Mouse (Mus musculus): ENCODE data around the gene Arhgap33. TPM values are rescaled to one million over a fixed set of nuclear protein-coding genes. Genes with fewer than 3 reads are reported as not detected.

Arhgap33 gene
- 95.4 TPM for polyA plus RNA-seq (2015; fragmentation: Illumina TruSeq; extraction: RNeasy Lipid Tissue Mini Kit (QIAGEN cat#74804); ENCODE audit: low read depth, low replicate concordance)

DNA sequence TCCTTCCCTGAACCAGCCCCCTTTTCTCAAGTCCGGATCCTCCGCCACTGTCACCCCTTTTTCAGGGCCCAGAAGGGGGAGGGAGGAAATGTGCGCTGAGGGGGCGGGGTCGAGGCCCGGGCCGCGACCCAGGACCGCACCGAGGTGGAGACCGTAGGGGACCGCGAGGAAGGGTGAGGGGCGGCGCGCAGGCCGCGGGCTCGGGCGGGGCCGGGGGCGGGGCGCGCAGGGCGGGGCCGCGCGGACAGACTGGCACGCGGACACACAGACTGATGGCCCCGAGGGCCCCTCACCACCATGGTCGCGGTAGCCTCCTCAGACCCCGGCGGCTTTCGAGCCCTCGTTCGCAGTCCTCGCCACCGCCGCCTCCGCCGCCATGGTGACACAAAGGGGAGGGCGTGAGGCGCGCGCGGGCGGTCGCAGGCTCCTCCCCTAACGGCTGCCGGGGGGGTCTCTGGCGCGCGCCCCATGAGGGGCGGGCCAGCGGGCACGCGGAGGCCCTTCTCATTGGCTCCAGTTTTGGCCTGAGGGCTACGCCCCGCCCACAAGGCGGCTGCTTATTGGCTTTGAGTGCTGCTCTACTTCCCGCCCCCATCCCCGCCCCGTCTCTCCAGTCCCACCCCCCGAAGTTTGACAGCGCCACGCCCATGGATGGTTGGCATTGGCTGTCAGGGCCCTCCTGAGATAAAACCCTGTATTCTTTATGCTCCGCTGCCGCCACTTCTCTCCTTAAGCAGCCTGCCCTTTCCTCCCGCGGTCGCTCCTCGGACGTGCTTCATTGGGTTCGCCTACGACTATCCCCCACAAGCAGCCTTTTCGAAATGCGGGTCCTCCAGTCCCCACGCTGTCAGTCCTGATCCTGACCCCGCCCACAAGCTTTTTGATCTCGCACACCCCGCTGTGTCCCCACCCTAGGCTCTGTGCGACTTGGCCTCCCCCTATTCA is at the start of gene Arhgap33:
Arhgap33 (minus strand) TSS at position 428 of the 945 bp plus-strand sequence.

DNA sequence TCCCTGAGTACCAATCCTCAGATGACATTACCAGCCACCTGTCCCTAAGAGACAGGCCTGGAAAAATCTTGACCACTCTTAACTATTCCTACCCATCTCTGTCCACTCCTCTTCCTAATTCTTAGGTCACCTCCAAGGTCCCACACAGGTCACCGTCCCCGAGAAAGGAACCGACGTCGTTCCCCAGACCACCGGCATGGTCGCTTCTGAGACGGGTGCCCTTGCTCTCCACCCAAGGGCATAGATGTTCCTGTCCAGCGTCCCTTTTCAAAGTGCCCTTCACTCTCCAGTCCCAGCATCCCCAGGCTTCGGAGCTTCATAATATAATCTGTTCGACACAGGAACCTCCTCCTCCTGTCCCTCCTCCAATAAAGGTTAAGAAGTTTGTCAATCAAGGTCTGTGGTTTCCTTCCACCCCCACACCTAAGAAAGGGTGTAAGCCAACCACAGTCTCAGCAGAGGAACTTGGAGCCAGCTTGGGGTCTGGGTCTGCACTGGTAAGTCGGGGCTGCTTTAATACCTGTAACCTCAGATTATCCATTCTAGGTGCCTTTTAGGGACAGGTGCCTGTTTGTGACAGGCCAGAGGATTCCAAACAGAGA is 30.2 kb upstream of the Arhgap33 start, which contains the start of gene Igflr1:
Igflr1 (plus strand) TSS at position 458 of the 602 bp plus-strand sequence.

DNA sequence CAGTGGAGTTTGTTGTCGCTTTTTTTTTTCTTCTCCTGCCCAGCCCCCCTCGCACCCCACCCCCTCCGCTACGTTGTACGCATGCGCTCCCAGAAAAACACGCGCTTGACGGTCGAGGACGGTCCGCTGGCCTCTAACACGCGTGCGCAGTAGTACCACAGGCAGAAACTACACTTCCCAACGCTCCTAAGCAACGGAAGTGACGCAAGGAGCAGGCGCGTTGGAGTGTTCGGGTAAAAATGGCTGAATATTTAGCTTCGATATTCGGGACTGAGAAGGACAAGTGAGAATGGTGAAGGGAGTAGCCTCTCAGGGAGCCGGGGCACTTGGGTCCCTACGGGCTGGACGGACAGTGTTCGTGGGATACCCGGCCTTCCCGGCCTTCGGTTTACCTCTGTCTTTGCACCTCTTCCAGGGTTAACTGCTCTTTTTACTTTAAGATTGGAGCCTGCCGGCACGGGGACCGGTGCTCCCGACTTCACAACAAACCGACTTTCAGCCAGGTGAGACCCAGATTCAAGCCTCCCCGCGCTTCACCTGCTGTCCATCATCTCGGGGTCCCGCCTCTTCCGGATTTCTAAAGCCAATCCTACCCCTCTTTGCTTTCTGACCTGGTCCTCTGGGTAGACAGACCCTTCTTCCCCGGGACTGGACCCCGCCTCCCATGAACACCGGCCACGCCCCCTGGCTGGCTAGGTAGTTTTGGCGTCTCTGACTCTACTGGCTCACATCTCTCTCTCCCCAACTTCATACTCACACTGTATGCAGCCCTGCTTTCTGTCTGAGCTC is 28.5 kb upstream of the Arhgap33 start, which contains the start of the genes U2af1l4, Gm49396 and Psenen:
U2af1l4 (plus strand) TSS at position 185 of the 789 bp plus-strand sequence.
Gm49396 (plus strand) TSS at position 228 of the 789 bp plus-strand sequence.
Psenen (minus strand) TSS at position 511 of the 789 bp plus-strand sequence.

DNA sequence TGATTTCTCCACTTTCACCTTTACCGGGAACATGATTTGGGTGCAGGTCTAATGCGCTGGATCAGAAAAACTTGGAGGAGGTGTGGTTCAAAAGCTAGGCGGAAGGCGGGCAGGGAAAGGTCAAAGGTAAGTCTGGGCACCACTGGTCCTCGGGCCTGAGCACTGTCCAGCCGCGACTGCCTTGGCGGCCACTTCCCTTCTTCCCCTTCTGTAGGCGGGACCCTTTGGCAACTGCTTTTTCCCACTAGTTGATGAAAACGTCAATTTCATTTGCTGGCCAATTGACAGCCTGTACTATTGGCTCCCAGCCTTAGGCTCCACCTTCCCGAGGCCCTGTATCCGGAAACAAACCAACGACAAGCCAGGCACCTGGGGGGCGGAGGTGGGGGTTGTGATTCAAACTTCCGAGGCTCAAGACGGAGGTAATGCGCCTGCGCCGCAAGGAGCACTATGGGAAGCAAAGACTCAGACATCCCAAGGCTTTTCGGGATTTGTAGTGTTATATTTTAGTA is 24.6 kb upstream of the Arhgap33 start, which contains the start of gene Lin37:
Lin37 (minus strand) TSS at position 396 of the 512 bp plus-strand sequence.

DNA sequence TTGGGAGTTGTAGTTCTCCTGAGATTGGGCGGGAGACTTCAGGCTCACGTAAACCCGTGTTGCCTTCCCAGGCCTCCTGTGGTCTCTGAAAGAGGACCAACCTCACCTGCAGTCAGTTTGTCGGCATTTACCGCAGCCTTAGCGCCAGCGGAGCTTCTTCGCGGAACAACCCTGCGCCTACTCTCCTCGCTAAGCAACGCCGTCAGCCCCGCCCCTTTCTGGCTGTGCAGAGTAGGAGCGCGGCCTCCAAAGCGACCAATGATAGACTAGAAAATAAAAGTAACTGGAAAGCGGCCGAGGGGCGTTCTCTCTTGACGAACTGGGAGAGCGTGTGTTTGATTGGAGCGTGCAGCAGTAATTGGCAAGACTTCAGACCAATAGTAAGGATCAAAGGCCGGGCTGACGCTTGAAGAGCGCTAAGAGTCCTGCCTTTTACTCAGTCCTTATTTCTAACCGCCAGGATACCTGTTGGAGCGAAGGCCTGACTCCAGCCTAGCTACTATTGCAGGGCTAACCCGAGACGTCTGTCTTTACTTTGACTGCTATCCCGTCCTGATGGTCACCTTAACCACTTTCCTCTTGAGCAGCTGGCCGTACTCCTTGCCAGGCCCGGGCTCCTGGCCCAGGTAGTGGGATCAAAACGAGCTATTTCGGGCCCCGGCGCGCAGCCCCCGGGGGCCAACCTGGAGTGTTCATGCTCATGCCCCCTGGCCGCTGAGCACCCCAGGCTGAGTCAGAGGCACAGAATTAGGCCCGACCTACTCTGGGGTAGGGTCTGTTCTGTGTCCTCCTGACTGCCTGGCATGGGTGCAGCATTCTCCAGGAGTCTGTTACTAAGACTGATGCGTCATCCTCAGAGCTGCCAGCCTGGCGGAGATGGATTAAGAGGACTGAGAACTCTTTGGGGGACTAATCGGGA is 17.5 kb upstream of the Arhgap33 start, which contains the start of the genes Hspb6 and Proser3:
Hspb6 (plus strand) TSS at position 77 of the 919 bp plus-strand sequence.
Proser3 (minus strand) TSS at position 198 of the 919 bp plus-strand sequence.

DNA sequence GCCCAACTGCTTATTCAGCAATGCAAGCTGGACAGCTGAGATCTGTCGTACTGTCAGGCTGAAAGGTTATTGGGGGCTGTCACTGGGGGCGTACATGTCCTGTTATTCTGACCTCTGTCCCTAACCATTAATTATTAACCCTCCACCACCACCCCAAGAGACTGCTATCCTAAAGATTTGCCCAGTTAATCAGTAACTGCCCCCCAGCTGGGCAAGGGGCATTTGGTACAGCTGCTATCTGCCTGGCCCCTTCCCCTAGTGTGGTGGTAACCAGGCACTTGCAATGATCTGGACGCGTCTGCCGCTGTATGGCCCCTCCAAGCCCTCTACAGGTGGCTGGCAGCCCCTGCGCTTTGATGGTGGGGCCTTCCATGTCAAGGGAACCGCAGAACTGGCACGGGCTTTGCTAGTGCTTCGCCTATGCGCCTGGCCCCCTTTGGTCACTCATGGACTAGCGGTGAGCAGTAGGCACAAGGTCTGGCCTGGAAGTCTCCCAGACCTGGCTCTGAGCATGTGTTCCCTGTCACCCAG is 41.4 kb downstream of the Arhgap33 start, which contains the start of gene Prodh2:
Prodh2 (plus strand) TSS at position 222 of the 531 bp plus-strand sequence.

Other genes with a start within 250 kb of the Arhgap33 start
- gene Clip3, start 243.3 kb downstream of the Arhgap33 start, polyA plus RNA-seq (2015; fragmentation: Illumina TruSeq; extraction: RNeasy Lipid Tissue Mini Kit (QIAGEN cat#74804); ENCODE audit: low read depth, low replicate concordance), result 504 TPM
- 87.8 TPM for gene Alkbh6, start 226.3 kb downstream of the Arhgap33 start, polyA plus RNA-seq (2015; fragmentation: Illumina TruSeq; extraction: RNeasy Lipid Tissue Mini Kit (QIAGEN cat#74804); ENCODE audit: low read depth, low replicate concordance)
- 9.7 TPM for gene Syne4, start 220.3 kb downstream of the Arhgap33 start, polyA plus RNA-seq (2015; fragmentation: Illumina TruSeq; extraction: RNeasy Lipid Tissue Mini Kit (QIAGEN cat#74804); ENCODE audit: low read depth, low replicate concordance)
- 0.43 TPM for gene E130208F15Rik, start 213.3 kb downstream of the Arhgap33 start, polyA plus RNA-seq (2015; fragmentation: Illumina TruSeq; extraction: RNeasy Lipid Tissue Mini Kit (QIAGEN cat#74804); ENCODE audit: low read depth, low replicate concordance)
- 11.2 TPM for gene Sdhaf1, start 211.2 kb downstream of the Arhgap33 start, polyA plus RNA-seq (2015; fragmentation: Illumina TruSeq; extraction: RNeasy Lipid Tissue Mini Kit (QIAGEN cat#74804); ENCODE audit: low read depth, low replicate concordance)
- 13.9 TPM for gene Lrfn3, start 172.3 kb downstream of the Arhgap33 start, polyA plus RNA-seq (2015; fragmentation: Illumina TruSeq; extraction: RNeasy Lipid Tissue Mini Kit (QIAGEN cat#74804); ENCODE audit: low read depth, low replicate concordance)
- 90.8 TPM for gene Tyrobp, start 121.3 kb downstream of the Arhgap33 start, polyA plus RNA-seq (2015; fragmentation: Illumina TruSeq; extraction: RNeasy Lipid Tissue Mini Kit (QIAGEN cat#74804); ENCODE audit: low read depth, low replicate concordance)
- gene Hcst, start 115.2 kb downstream of the Arhgap33 start, polyA plus RNA-seq (2015; fragmentation: Illumina TruSeq; extraction: RNeasy Lipid Tissue Mini Kit (QIAGEN cat#74804); ENCODE audit: low read depth, low replicate concordance), result 1.6 TPM
- 2.7 TPM for gene Nfkbid, start 113.3 kb downstream of the Arhgap33 start, polyA plus RNA-seq (2015; fragmentation: Illumina TruSeq; extraction: RNeasy Lipid Tissue Mini Kit (QIAGEN cat#74804); ENCODE audit: low read depth, low replicate concordance)
- 972 TPM for gene Aplp1, start 89.5 kb downstream of the Arhgap33 start, polyA plus RNA-seq (2015; fragmentation: Illumina TruSeq; extraction: RNeasy Lipid Tissue Mini Kit (QIAGEN cat#74804); ENCODE audit: low read depth, low replicate concordance)
- gene Kirrel2, start 77.4 kb downstream of the Arhgap33 start, polyA plus RNA-seq (2015; fragmentation: Illumina TruSeq; extraction: RNeasy Lipid Tissue Mini Kit (QIAGEN cat#74804); ENCODE audit: low read depth, low replicate concordance), result 9.7 TPM
- gene Nphs1, start 76.7 kb downstream of the Arhgap33 start, polyA plus RNA-seq (2015; fragmentation: Illumina TruSeq; extraction: RNeasy Lipid Tissue Mini Kit (QIAGEN cat#74804); ENCODE audit: low read depth, low replicate concordance), result 1.9 TPM
- gene Prodh2, start 41.4 kb downstream of the Arhgap33 start, polyA plus RNA-seq (2015; fragmentation: Illumina TruSeq; extraction: RNeasy Lipid Tissue Mini Kit (QIAGEN cat#74804); ENCODE audit: low read depth, low replicate concordance), result not detected
- gene Hspb6, start 17.1 kb upstream of the Arhgap33 start, polyA plus RNA-seq (2015; fragmentation: Illumina TruSeq; extraction: RNeasy Lipid Tissue Mini Kit (QIAGEN cat#74804); ENCODE audit: low read depth, low replicate concordance), result 7.9 TPM
- gene Proser3, start 17.2 kb upstream of the Arhgap33 start, polyA plus RNA-seq (2015; fragmentation: Illumina TruSeq; extraction: RNeasy Lipid Tissue Mini Kit (QIAGEN cat#74804); ENCODE audit: low read depth, low replicate concordance), result 4.5 TPM
- 51.4 TPM for gene Lin37, start 24.8 kb upstream of the Arhgap33 start, polyA plus RNA-seq (2015; fragmentation: Illumina TruSeq; extraction: RNeasy Lipid Tissue Mini Kit (QIAGEN cat#74804); ENCODE audit: low read depth, low replicate concordance)
- 85.7 TPM for gene U2af1l4, start 28.2 kb upstream of the Arhgap33 start, polyA plus RNA-seq (2015; fragmentation: Illumina TruSeq; extraction: RNeasy Lipid Tissue Mini Kit (QIAGEN cat#74804); ENCODE audit: low read depth, low replicate concordance)
- gene Gm49396, start 28.3 kb upstream of the Arhgap33 start, polyA plus RNA-seq (2015; fragmentation: Illumina TruSeq; extraction: RNeasy Lipid Tissue Mini Kit (QIAGEN cat#74804); ENCODE audit: low read depth, low replicate concordance), result 6.7 TPM
- 158 TPM for gene Psenen, start 28.6 kb upstream of the Arhgap33 start, polyA plus RNA-seq (2015; fragmentation: Illumina TruSeq; extraction: RNeasy Lipid Tissue Mini Kit (QIAGEN cat#74804); ENCODE audit: low read depth, low replicate concordance)
- 1.5 TPM for gene Igflr1, start 30.4 kb upstream of the Arhgap33 start, polyA plus RNA-seq (2015; fragmentation: Illumina TruSeq; extraction: RNeasy Lipid Tissue Mini Kit (QIAGEN cat#74804); ENCODE audit: low read depth, low replicate concordance)
- gene Kmt2b, start 53.7 kb upstream of the Arhgap33 start, polyA plus RNA-seq (2015; fragmentation: Illumina TruSeq; extraction: RNeasy Lipid Tissue Mini Kit (QIAGEN cat#74804); ENCODE audit: low read depth, low replicate concordance), result 25.9 TPM
- not detected for gene Zbtb32, start 63.8 kb upstream of the Arhgap33 start, polyA plus RNA-seq (2015; fragmentation: Illumina TruSeq; extraction: RNeasy Lipid Tissue Mini Kit (QIAGEN cat#74804); ENCODE audit: low read depth, low replicate concordance)
- 1.1 TPM for gene Upk1a, start 77.8 kb upstream of the Arhgap33 start, polyA plus RNA-seq (2015; fragmentation: Illumina TruSeq; extraction: RNeasy Lipid Tissue Mini Kit (QIAGEN cat#74804); ENCODE audit: low read depth, low replicate concordance)
- 1,546 TPM for gene Cox6b1, start 91.1 kb upstream of the Arhgap33 start, polyA plus RNA-seq (2015; fragmentation: Illumina TruSeq; extraction: RNeasy Lipid Tissue Mini Kit (QIAGEN cat#74804); ENCODE audit: low read depth, low replicate concordance)
- not detected for gene Etv2, start 100.8 kb upstream of the Arhgap33 start, polyA plus RNA-seq (2015; fragmentation: Illumina TruSeq; extraction: RNeasy Lipid Tissue Mini Kit (QIAGEN cat#74804); ENCODE audit: low read depth, low replicate concordance)
- gene Rbm42, start 115.3 kb upstream of the Arhgap33 start, polyA plus RNA-seq (2015; fragmentation: Illumina TruSeq; extraction: RNeasy Lipid Tissue Mini Kit (QIAGEN cat#74804); ENCODE audit: low read depth, low replicate concordance), result 72.4 TPM
- 6.4 TPM for gene Haus5, start 129.9 kb upstream of the Arhgap33 start, polyA plus RNA-seq (2015; fragmentation: Illumina TruSeq; extraction: RNeasy Lipid Tissue Mini Kit (QIAGEN cat#74804); ENCODE audit: low read depth, low replicate concordance)
- gene Pmis2, start 136.5 kb upstream of the Arhgap33 start, polyA plus RNA-seq (2015; fragmentation: Illumina TruSeq; extraction: RNeasy Lipid Tissue Mini Kit (QIAGEN cat#74804); ENCODE audit: low read depth, low replicate concordance), result not detected
- not detected for gene 2200002J24Rik, start 163.9 kb upstream of the Arhgap33 start, polyA plus RNA-seq (2015; fragmentation: Illumina TruSeq; extraction: RNeasy Lipid Tissue Mini Kit (QIAGEN cat#74804); ENCODE audit: low read depth, low replicate concordance)
- gene Atp4a, start 177.1 kb upstream of the Arhgap33 start, polyA plus RNA-seq (2015; fragmentation: Illumina TruSeq; extraction: RNeasy Lipid Tissue Mini Kit (QIAGEN cat#74804); ENCODE audit: low read depth, low replicate concordance), result 0.59 TPM
- 184 TPM for gene Tmem147, start 194.5 kb upstream of the Arhgap33 start, polyA plus RNA-seq (2015; fragmentation: Illumina TruSeq; extraction: RNeasy Lipid Tissue Mini Kit (QIAGEN cat#74804); ENCODE audit: low read depth, low replicate concordance)
- not detected for gene Gapdhs, start 208.6 kb upstream of the Arhgap33 start, polyA plus RNA-seq (2015; fragmentation: Illumina TruSeq; extraction: RNeasy Lipid Tissue Mini Kit (QIAGEN cat#74804); ENCODE audit: low read depth, low replicate concordance)
- gene Sbsn, start 216.4 kb upstream of the Arhgap33 start, polyA plus RNA-seq (2015; fragmentation: Illumina TruSeq; extraction: RNeasy Lipid Tissue Mini Kit (QIAGEN cat#74804); ENCODE audit: low read depth, low replicate concordance), result 6.5 TPM
- gene Dmkn, start 228.7 kb upstream of the Arhgap33 start, polyA plus RNA-seq (2015; fragmentation: Illumina TruSeq; extraction: RNeasy Lipid Tissue Mini Kit (QIAGEN cat#74804); ENCODE audit: low read depth, low replicate concordance), result 14.4 TPM

Measured in brain, adult 10 weeks (tissue).